Mouse (Mus musculus) intestine, postnatal 0 days (tissue): Measurements from ENCODE around the gene Hoxc13. TPM values are rescaled to one million over a fixed set of nuclear protein-coding genes. Genes with fewer than 3 reads are reported as not detected.
A peak's percentile ranks its signal among the peaks of the same experiment; 100 is the strongest.

Source experiments
- ATAC-seq: fragments of 200-750 bp; cut with Nextera tagmentation; 2 replicates; pipeline ENCODE4 v1.8.0; 2017; ENCODE audit warnings: mild to moderate bottlenecking, moderate TSS enrichment, moderate library complexity
- H3K27ac ChIP-seq: fragments of 300-500 bp; sonication (generic); 2 replicates; pipeline ENCODE4 v1.5.1; 2014; ENCODE audit warnings: mild to moderate bottlenecking, low read depth, low read length, moderate library complexity
- H3K27me3 ChIP-seq: fragments of 300-500 bp; sonication (generic); replicated peaks from 2 replicates; pipeline ENCODE4 v1.6.1; 2014; ENCODE audit warnings: low read length, mixed read lengths; ENCODE audit not compliant: control insufficient read depth, insufficient read depth
- H3K36me3 ChIP-seq: fragments of 300-500 bp; sonication (generic); 2 replicates; pipeline ENCODE4 v1.6.1; 2014; ENCODE audit warnings: mild to moderate bottlenecking, moderate library complexity; ENCODE audit not compliant: control insufficient read depth, insufficient read depth
- H3K4me1 ChIP-seq: fragments of 300-500 bp; sonication (generic); replicated peaks from 2 replicates; pipeline ENCODE4 v1.6.1; 2014; ENCODE audit warnings: antibody characterized with exemption, low read length, mixed read lengths; ENCODE audit not compliant: control insufficient read depth, insufficient read depth
- H3K4me2 ChIP-seq: fragments of 300-500 bp; sonication (generic); replicated peaks from 2 replicates; pipeline ENCODE4 v1.6.1; 2014; ENCODE audit warnings: low read depth, mild to moderate bottlenecking, moderate library complexity
- H3K4me3 ChIP-seq: fragments of 300-500 bp; sonication (generic); 2 replicates; pipeline ENCODE4 v1.5.1; 2014; ENCODE audit warnings: low read depth, low read length
- H3K9ac ChIP-seq: fragments of 300-500 bp; sonication (generic); 2 replicates; pipeline ENCODE4 v1.6.1; 2014; ENCODE audit warnings: mild to moderate bottlenecking, low read depth, low read length
- H3K9me3 ChIP-seq: fragments of 300-500 bp; sonication (generic); 2 replicates; pipeline ENCODE4 v1.6.1; 2016; ENCODE audit warnings: mixed run types; ENCODE audit not compliant: control insufficient read depth
- CTCF ChIP-seq: sonication (generic); IDR thresholded peaks from 2 replicates; pipeline ENCODE4 v1.5.1; 2016; ENCODE audit warnings: low read depth, mild to moderate bottlenecking, control low read depth, antibody characterized with exemption, moderate library complexity
- WGBS: fragments of 180-500 bp; shearing (Covaris S2); extraction: QIAGEN DNeasy Blood & Tissue Kit; methylation state at CpG from one replicate; pipeline ENCODE4 v1.1.7; 2014; 5-methylcytosine and 5-hydroxymethylcytosine counted together
- polyA plus RNA-seq: library from polyadenylated mRNA; unstranded; fragments of >200 nt; fragmentation: Nextera tagmentation; extraction: Ambion mirVana; gene quantifications from 2 replicates; pipeline ENCODE4 v1.2.1, GENCODE M21; 2015

Hoxc13 gene
- polyA plus RNA-seq, 1 experiment from 2014 or later, result not detected

DNA sequence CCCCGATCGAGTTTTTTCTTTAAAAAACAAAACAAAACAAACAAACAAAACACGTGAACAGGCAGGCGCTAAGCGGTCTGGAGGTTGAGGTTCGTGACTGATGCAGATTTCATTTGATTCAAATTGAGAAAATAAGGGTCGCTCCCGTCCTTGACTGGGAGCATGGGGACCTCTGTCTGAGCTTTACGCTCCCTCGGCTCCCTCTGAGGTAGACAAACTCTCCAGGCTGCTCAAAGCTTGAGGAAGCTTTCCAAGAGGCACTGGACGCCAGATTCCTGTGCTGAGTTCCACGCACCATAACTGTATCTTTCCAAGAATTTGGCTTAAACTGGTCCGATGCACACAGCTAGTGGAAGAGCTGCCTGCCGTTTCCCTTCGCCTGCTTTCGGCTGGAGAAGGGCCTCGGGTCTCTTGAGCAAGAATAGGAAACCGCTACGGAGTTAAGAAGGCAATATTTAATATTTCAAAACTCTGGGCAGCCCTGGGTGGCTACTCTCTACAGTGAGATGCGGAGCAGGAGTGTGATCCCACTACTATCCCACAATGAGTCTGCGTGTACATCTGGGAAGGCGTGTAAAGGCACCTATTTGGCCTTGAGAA lies 10.3 kb upstream of the Hoxc13 start:
- no peak overlapping the region for H3K4me2 ChIP-seq
- no peak overlapping the region for H3K4me3 ChIP-seq
- no peak for ATAC-seq
- WGBS, result 2% methylated on average over 22 of the region's 22 CpGs
- no peak overlapping the region for H3K9ac ChIP-seq
- no peak overlapping the region for H3K27ac ChIP-seq
- no peaks in the 10 kb centered on the region for H3K36me3 ChIP-seq
- peaks cover 86% of the 10 kb centered on the region for H3K27me3 ChIP-seq
- H3K9me3 ChIP-seq, result no peaks in the 10 kb centered on the region
- no peaks in the 10 kb centered on the region for H3K4me1 ChIP-seq
- no peak for TF ChIP-seq CTCF

DNA sequence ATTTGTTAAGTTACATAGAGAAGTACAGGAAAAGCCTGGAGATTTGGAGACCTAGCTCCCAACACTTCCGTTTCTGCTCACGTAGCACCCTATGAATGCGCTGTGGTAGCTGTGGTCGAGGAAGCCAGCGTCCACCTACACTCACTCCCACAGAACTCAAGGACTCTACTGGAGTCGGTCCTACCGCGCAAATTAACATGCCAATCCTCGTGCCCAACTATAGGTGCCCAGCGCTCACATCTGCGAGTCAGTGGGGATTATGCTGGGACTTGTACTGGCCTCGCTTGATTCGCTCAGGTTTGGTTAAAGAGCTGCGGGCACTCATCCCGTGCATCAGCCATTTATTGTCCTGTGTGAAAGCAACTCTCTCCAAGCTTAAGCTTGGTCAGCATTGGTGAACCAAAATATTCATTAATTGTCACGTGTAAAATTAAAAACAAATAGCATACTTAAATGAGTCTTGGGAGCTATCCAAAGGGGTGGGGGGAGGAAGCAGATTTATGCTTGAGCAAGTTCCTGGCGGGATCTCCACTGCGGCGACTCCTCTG lies 7.8 kb upstream of the Hoxc13 start:
- peaks cover 93% of the 10 kb centered on the region for H3K27me3 ChIP-seq
- H3K9ac ChIP-seq, result no peak overlapping the region
- no peak overlapping the region for H3K4me2 ChIP-seq
- H3K4me1 ChIP-seq, result no peaks in the 10 kb centered on the region
- no peak for ATAC-seq
- no peak for TF ChIP-seq CTCF
- H3K36me3 ChIP-seq, result no peaks in the 10 kb centered on the region
- H3K9me3 ChIP-seq, result no peaks in the 10 kb centered on the region
- 2% methylated on average over 19 of the region's 19 CpGs for WGBS
- no peak overlapping the region for H3K4me3 ChIP-seq
- no peak overlapping the region for H3K27ac ChIP-seq

DNA sequence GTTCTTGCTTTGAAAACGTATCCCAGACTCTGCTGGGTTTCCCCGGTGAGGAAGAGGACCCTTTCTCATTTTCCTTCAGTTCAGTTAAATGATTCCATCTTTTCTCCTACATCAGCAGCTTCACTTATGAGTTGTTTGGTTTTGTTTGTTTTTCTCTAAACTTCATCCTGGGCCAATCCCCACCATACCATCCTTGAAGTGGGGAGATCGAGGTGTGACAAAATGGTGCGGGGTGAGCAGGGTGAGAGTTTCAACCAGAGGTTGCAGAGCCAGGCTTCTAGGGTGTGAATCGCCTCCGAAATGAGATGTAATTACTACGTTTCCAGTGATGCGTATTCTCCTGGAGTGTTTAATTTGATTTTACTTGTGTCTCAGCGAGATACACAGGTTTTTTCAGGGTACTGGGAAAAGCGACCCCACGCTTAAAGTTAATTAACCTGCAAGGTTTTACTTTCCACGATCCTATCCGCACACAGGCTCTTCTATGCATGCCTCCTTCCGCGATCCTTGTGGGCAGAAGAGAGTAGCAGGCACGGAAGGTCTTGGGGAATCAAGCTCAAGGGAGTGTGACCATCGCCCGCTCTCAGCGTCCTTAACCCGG lies 2.8 kb upstream of the Hoxc13 start:
- no peak for ATAC-seq
- H3K9me3 ChIP-seq, result no peaks in the 10 kb centered on the region
- H3K9ac ChIP-seq, result no peak overlapping the region
- 3% methylated on average over 20 of the region's 20 CpGs for WGBS
- H3K27me3 ChIP-seq, result peaks cover 94% of the 10 kb centered on the region
- H3K4me1 ChIP-seq, result no peaks in the 10 kb centered on the region
- no peak overlapping the region for H3K27ac ChIP-seq
- H3K4me3 ChIP-seq, result no peak overlapping the region
- no peaks in the 10 kb centered on the region for H3K36me3 ChIP-seq
- TF ChIP-seq CTCF, result no peak
- H3K4me2 ChIP-seq, result no peak overlapping the region

DNA sequence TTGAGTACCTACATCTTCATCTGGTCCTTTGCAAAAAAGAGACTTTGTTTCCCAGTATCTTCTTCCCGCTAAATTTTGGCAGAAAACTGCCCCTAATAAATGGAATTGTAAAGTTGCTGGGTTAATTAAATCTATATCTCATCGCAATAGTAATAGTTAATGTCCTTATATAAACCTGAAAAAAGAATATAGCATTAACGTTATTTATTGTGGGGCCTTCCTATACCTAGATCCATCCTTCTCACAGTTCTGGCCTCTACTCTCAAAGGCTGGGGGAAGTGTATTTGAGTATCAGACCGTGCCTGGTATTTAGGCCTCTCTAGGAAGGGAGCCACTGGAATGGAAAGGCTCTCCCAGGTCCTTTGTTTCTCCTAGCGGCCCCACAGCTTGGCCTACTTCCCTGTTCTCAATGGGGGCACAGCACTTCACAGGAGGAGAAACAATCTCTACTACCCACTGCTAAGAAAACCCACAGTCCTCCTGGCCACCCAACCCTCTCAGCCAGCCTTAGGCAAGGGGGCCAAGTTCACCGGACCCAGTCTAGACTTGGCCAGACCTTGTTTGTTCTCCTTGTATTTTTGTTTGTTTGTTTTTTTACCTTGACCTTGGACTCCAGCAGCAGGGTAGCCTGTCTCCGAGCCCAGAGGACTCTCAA lies 2.2 kb upstream of the Hoxc13 start:
- Histone ChIP-seq H3K4me1 (no peaks in the 10 kb centered on the region), H3K4me2 (no peak overlapping the region), H3K36me3 (no peaks in the 10 kb centered on the region), H3K9me3 (no peaks in the 10 kb centered on the region), H3K4me3 (no peak overlapping the region), H3K9ac (no peak overlapping the region), H3K27me3 (peaks cover 95% of the 10 kb centered on the region), H3K27ac (no peak overlapping the region)
- WGBS, result 4% methylated on average over 7 of the region's 7 CpGs
- ATAC-seq, result no peak
- TF ChIP-seq CTCF, result no peak

DNA sequence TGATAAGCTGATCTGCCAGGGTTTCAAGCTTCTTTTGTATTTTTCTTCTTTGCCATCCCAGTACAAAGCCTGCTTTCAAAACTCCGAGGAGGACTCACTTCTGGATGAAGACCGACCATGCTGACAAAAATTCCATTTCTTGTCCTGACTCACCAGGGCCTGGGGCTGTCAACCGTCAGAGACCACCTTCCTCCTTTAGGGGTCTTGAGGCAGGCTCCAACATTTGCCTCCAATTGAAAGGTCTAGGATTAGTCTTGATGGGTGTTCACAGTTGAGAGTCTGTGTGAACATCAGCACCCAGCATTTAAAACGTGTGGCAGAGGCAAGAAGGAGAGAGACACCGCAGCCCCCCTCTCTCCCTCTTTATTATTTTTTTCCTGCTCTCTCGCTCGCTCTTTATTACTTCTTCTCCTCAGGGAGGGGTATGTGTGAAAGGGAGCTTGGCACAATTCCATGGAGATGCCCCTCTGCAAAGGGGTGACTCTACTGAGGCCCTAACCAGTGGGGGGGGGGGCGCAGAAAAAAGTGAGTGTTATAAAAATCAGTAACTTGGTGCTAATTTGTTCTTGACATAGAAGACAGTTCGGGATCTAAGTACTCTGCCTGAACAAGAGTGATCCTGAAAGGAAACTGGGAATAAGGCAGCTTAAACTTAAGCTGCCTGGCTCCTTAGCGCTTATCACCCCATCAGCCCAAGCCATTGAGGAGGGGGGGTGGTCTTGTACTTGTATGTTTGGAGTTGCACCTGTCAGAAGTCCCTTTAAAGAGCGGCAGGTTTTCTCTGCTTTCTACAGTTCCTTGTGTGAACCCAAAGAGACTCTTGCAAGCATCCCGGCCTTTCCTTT lies 1.3 kb upstream of the Hoxc13 start:
- Histone ChIP-seq H3K9me3 (no peaks in the 10 kb centered on the region), H3K9ac (no peak overlapping the region), H3K27ac (no peak overlapping the region), H3K4me1 (no peaks in the 10 kb centered on the region), H3K27me3 (peaks cover 95% of the 10 kb centered on the region), H3K4me2 (no peak overlapping the region), H3K4me3 (no peak overlapping the region), H3K36me3 (no peaks in the 10 kb centered on the region)
- WGBS, result 6% methylated on average over 12 of the region's 12 CpGs
- TF ChIP-seq CTCF, result no peak
- ATAC-seq, result no peak

DNA sequence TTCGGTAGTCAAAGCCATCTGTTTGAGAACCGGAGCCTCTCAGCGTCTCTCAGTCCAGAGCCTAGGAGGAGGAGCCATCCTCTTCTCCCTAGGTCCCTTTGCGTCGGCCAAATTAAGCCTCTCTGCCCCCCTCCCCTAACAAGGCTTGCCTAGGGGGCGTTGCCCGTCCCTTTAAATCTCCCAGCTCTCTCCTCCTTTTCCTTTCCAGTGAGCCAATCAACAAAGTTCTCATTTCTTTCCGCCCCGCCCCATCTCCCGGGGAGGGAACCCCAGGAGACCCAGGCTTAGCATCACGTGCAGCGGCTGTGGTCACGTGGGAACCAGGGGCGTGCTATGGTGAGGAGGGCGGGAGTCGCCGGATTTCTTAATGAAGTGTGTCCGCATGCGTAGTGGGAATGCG lies 284 bp upstream of the Hoxc13 start:
- H3K9me3 ChIP-seq, result no peaks in the 10 kb centered on the region
- ATAC-seq, result 0 out of 2 replicates have a peak, but pooled peaks have one; percentile 38
- no peaks in the 10 kb centered on the region for H3K4me1 ChIP-seq
- H3K9ac ChIP-seq, result no peak overlapping the region
- no peak for TF ChIP-seq CTCF
- H3K36me3 ChIP-seq, result no peaks in the 10 kb centered on the region
- peaks cover 95% of the 10 kb centered on the region for H3K27me3 ChIP-seq
- H3K4me3 ChIP-seq, result peak overlapping the region; percentile 17
- H3K27ac ChIP-seq, result no peak overlapping the region
- H3K4me2 ChIP-seq, result peak overlapping the region; percentile 40; the same call in 1 of the 2 replicates
- under 1% methylated on average over 20 of the region's 20 CpGs for WGBS
